Mouse (Mus musculus) frontal cortex, postnatal 25 days (tissue): ENCODE results near the gene Slc2a1.

Source experiments
- DNase-seq, 2 experiments: peaks; one replicate each; pipeline ENCODE4 v3.0.0; 2022; ENCODE audit warnings: low spot score in 2 of 2

Slc2a1 gene

GRCm38 (mm10) chr4:119131189-119131910 lies 22.8 kb downstream of the Slc2a1 start:
- DNase-seq = no peak

GRCm38 (mm10) chr4:119133306-119133705 lies 24.8 kb downstream of the Slc2a1 start:
- DNase-seq = no peak

- no peak for DNase-seq
Measured at GRCm38 (mm10) chr4:119133860-119134259, 25.3 kb downstream of the Slc2a1 start.

- no peak for DNase-seq
Measured at GRCm38 (mm10) chr4:119137313-119137712, 28.8 kb downstream of the Slc2a1 start.

- peak in 1 of 2 experiments; percentile 36 for DNase-seq
Measured at GRCm38 (mm10) chr4:119138171-119138570, 29.7 kb downstream of the Slc2a1 start.

- no peak for DNase-seq
Measured at GRCm38 (mm10) chr4:119138776-119139175, 30.3 kb downstream of the Slc2a1 start.

- no peak for DNase-seq
Measured at GRCm38 (mm10) chr4:119140126-119140525, 31.6 kb downstream of the Slc2a1 start.

- DNase-seq = no peak
Measured at GRCm38 (mm10) chr4:119141191-119141590, 32.7 kb downstream of the Slc2a1 start.

- no peak for DNase-seq
Measured at GRCm38 (mm10) chr4:119142230-119142871, 33.8 kb downstream of the Slc2a1 start.

GRCm38 (mm10) chr4:119146816-119147215 lies 38.3 kb downstream of the Slc2a1 start:
- no peak for DNase-seq

- no peak for DNase-seq
Measured at GRCm38 (mm10) chr4:119147347-119147746, 38.8 kb downstream of the Slc2a1 start.

GRCm38 (mm10) chr4:119148741-119149140 lies 40.2 kb downstream of the Slc2a1 start:
- no peak for DNase-seq

- peak in 1 of 2 experiments; percentile 49 for DNase-seq
Measured at GRCm38 (mm10) chr4:119157186-119157585, 48.7 kb downstream of the Slc2a1 start.

GRCm38 (mm10) chr4:119157891-119158290 lies 49.4 kb downstream of the Slc2a1 start:
- no peak for DNase-seq

- DNase-seq = no peak
Measured at GRCm38 (mm10) chr4:119161358-119161757, 52.8 kb downstream of the Slc2a1 start.

GRCm38 (mm10) chr4:119162990-119163389 lies 54.5 kb downstream of the Slc2a1 start:
- DNase-seq = no peak

GRCm38 (mm10) chr4:119165916-119166315 lies 57.4 kb downstream of the Slc2a1 start:
- no peak for DNase-seq

- DNase-seq = no peak
Measured at GRCm38 (mm10) chr4:119167068-119167467, 58.6 kb downstream of the Slc2a1 start.

GRCm38 (mm10) chr4:119167663-119168062 lies 59.2 kb downstream of the Slc2a1 start:
- peak; percentile 83 to 88 for DNase-seq

GRCm38 (mm10) chr4:119172919-119173650 lies 64.6 kb downstream of the Slc2a1 start:
- DNase-seq = no peak

GRCm38 (mm10) chr4:119173851-119174453 lies 65.4 kb downstream of the Slc2a1 start, which contains the start of gene Zfp691:
Zfp691 (minus strand) TSS chr4:119174195.
- DNase-seq = peak; percentile 88

- no peak for DNase-seq
Measured at GRCm38 (mm10) chr4:119177702-119178101, 69.2 kb downstream of the Slc2a1 start.
